Mouse (Mus musculus) naive thymus-derived CD4-positive, alpha-beta T cell, adult 2 months (primary cell): ENCODE data around the gene Marcksl1.

Experiments
- DNase-seq: peaks from one replicate; pipeline ENCODE4 v3.0.0-alpha.2; 2011; ENCODE audit warnings: low read depth

The Marcksl1 gene

GRCm38 (mm10) chr4:129557256-129557808, 44.0 kb downstream of the Marcksl1 start:
- DNase-seq: no peak

- peak; percentile 91 for DNase-seq
These were observed 45.1 kb downstream of the Marcksl1 start for GRCm38 (mm10) chr4:129558321-129558955.

- no peak for DNase-seq
These were observed 47.8 kb downstream of the Marcksl1 start for GRCm38 (mm10) chr4:129561184-129561583.

GRCm38 (mm10) chr4:129563718-129564117, 50.3 kb downstream of the Marcksl1 start:
- DNase-seq: peak; percentile 19

GRCm38 (mm10) chr4:129565139-129565538, 51.8 kb downstream of the Marcksl1 start:
- DNase-seq: peak; percentile 77
